Mouse (Mus musculus) 3134 (cell line): ENCODE data around the gene Cdkn1b.
A peak's percentile ranks its signal among the peaks of the same experiment; 100 is the strongest.

Experiments used
- DNase-seq: peaks from one replicate; pipeline ENCODE4 v3.0.0-alpha.2; 2011; ENCODE audit warnings: low spot score; ENCODE audit not compliant: insufficient read length; ENCODE audit errors: extremely low read depth

The Cdkn1b gene

DNA sequence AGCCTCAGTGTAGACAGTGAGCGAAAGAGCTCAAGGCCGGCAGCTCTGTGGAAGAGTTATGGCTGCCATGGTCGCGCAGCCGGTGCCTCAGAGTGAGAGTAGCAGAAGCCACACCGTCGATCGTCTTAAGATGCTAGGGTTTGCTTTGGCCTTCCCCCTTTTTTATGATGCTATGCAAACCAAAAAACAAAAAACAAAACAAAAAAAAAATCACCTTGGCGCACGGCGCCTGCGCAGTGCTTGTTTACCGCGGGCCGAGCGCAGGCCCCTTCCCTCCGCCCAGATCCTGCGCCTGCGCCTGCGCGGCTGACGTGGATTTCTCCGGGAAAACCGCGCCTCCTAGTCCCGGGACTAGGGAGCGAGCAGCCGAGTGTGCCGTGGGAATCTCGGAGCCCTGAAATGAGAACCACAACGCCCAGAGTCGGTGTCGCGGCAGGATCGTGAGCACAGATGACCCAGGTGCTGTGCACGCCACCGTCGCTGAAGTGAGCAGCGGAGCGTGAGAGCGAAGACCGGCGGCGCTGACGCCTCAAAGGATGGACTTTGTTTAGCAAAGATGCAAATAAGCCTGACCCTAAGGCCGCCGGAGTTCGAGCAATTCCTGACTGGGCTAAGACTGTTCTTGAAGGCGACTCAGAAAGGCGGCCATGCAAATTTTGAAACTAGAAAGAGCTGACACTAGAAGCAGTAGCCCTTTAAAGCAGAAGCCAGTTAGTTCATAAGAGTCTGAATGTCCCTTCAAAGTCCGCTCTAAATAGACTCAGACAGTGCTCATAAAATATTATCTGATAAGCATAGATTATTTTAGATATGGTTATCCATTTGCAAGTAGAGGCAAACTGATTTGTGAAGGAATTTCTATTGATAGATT is 21.9 kb upstream of the Cdkn1b start, which contains the start of gene Gpr19:
TSS of gene Gpr19 (minus strand) at position 484 of the 871 bp plus-strand sequence.
- DNase-seq: peak; percentile 98

DNA sequence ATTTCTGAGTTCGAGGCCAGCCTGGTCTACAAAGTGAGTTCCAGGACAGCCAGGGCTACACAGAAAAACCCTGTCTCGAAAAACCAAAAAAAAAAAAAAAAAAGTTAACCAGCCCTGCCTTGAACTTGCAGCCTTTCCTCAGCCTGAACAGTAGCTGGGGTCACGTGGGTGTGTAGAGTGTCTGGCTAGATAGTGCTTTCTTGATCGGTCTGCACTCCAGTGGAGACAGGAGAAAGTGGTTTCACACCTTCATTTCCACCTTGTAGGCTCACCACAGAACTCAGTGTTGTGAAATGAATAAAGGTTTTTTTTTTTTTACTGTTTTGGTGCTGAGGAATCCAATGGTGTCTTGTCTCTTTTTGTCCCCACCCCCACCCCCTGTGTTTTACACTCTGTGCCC is 16.8 kb upstream of the Cdkn1b start:
- DNase-seq: no peak

DNA sequence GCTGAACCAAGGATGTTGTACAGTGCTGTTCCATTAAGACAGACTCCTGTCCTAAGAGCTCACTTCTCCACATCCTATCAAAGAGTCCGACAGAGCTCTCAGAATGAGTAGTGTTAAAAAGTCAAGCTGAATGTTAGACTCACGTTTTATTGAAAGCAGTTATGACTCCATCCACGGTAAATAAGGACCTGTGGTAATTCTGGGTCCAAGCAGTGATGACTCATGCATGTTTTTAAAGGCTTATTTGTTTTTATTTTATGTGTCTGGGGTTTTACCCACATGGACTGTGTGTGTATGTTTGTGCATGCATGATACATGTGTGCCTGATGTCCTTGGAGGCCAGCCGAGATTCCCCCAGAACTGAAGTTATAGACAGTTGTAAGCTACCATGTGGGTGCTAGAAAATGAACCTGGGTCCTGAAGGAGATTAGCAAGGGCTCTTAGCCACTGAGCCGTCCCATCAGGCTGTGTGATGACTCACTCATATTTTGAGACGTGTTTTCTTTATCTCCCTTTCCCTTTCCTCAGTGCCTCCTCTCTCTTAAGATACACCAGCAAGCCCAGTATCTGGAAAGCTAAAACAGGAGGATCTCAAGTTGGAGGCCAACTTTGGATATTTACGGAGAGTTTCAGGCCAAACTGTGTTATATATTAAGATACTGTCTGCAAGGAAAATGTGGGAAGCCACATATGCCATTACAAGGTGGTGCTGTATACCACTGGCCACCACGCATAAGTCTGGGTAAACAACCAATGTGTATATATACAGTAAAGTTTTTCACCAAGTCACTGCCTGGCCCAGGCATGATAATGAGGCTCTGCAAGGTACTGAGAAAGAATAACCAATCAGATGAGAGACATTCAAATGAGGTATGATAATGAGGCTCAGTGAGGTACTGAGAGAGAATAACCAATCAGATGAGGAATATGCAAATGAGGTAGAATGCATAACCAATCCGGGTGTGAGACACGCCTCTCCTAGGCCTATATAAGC is 16.0 kb upstream of the Cdkn1b start:
- peak; percentile 59 for DNase-seq

DNA sequence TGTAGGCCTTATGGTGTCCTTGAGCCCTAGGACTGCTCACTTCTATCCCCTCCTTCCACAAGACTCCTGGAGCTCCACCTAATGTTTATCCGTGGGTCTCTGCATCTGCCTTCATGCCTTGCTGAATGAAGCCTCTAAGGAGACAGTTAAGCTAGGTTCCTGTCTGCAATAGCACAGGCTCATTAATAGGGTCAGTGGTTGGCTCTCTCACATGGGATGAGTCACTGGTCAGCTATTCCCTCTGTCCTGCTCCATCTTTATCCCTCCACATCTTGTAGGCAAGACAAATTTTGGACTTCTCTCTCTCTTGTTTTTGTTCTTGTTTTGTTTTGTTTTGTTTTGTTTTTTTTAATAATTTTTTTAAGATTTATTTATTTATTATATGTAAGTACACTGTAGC is 14.4 kb upstream of the Cdkn1b start:
- DNase-seq: no peak

DNA sequence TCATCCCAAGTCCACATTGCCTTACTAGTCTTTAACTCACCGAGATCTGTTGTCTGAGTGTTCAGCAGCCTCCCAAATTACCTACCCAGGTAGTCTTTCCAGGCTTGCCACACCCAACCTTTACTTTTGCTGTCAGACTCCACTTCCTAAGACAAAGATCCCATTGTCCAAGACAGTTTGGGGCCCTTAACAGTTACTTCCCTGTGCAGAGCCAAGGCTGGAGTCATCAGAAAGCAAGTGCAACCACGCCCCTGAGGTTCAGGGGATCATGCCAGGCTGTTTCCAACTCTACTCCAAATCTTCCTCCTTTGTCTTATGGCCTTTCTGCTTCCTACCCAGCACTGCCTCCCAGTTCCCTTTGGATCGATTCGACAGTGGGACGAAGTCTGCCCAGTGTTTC is 5.7 kb upstream of the Cdkn1b start:
- DNase-seq: no peak

DNA sequence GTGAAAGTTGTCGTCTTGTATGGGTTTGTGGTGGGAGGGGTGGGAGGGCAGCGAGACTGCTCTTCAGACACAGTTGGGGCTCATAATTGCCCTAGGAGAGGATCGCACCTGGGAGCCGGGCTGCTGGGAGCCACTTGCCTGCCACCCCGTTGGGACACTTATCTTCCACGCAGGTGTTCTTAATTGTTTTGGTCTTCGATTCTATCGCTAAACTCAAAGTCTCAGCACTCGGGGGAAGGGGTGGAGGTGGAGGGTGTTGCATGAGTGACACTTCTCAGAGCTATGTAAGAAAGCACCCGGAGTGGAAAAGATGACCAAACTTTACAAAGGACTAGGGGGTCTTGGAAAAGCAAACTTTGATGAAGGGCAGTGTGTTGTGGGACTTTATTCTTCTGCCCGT is 3.6 kb upstream of the Cdkn1b start:
- DNase-seq: peak; percentile 35

DNA sequence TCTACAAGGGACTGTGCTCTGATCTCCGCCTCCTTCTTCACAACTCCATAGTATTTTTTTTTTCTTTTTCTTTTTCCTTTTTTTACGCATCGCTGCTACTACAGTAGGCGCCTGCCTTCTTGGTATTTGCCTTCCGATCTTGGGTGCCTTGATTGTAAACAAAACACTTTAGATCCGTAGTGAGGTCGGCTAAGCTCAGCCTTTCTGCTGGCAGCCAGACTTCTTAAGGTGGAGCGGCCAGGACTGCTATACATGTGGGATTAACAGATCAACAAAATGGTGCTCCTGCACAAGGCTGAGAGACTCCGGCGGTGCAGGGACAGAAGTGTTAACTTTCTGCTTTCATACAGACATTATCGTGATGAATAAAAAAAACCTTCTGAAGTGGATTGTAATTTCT is 3.1 kb upstream of the Cdkn1b start:
- DNase-seq: no peak

DNA sequence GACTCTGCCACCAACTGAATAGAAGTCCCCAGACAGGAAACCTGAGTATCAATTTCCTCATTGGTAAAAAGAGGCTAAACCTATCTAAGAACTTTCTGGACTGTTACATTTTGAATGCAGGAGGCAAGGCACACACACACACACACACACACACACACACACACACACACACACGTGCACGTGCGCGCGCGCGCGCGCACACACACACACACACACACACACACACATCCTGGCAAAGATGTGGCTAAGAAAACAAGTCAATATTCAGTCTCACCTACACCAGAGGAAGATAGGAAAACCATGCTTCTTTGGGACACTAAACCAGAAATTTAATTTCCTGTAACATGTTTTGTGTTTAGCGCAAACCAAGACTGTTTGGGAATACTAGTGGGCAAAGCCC is 1.4 kb upstream of the Cdkn1b start:
- no peak for DNase-seq

DNA sequence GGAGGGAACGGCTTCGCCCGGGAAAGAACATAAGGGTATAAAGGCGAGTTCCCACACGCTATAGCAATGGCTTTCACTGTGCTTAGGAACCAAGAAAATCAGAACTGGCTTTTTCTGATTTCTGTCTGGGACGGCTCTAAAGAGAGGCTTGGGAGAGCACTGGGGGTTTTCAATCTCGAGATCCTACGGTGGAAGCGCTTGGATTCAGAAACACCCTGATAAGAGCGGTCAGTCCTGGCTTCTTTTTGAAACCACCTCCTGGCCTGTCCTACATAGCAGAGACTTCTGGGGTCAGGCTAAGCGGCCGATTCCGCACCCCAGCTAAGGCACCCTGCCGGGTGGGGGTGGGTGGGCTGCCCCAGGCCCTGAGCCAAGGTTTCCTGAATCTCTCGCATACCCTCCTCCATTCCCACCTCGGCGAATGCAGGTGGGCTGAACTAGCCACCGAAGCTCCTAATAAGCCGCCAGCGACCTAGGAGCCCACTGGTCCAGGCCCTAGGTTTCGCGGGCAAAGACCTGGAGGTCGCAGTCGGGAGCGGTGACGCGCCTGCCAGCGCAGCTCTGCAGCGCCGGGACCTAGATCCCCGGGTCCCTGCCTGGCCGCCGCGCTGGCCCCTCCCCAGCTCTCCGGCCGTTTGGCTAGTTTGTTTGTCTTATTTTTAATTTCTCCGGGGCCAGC is 551 bp upstream of the Cdkn1b start:
- no peak for DNase-seq

DNA sequence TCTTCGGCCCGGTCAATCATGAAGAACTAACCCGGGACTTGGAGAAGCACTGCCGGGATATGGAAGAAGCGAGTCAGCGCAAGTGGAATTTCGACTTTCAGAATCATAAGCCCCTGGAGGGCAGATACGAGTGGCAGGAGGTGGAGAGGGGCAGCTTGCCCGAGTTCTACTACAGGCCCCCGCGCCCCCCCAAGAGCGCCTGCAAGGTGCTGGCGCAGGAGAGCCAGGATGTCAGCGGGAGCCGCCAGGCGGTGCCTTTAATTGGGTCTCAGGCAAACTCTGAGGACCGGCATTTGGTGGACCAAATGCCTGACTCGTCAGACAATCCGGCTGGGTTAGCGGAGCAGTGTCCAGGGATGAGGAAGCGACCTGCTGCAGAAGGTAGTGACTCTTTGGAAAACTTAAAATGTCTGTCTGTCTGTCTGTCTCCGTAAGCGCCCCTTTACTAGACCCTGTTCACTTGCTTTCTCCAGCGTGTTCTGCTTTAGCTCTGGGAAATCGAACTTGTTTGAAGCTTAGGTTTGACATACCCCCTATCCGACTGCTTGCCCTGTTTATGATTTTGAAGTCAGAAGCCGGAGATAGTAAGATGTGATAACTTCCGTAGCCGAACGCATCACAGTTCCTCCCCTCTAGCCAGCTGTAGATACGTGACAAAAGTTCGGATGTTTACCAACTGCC is 953 bp downstream of the Cdkn1b start:
- DNase-seq: no peak

DNA sequence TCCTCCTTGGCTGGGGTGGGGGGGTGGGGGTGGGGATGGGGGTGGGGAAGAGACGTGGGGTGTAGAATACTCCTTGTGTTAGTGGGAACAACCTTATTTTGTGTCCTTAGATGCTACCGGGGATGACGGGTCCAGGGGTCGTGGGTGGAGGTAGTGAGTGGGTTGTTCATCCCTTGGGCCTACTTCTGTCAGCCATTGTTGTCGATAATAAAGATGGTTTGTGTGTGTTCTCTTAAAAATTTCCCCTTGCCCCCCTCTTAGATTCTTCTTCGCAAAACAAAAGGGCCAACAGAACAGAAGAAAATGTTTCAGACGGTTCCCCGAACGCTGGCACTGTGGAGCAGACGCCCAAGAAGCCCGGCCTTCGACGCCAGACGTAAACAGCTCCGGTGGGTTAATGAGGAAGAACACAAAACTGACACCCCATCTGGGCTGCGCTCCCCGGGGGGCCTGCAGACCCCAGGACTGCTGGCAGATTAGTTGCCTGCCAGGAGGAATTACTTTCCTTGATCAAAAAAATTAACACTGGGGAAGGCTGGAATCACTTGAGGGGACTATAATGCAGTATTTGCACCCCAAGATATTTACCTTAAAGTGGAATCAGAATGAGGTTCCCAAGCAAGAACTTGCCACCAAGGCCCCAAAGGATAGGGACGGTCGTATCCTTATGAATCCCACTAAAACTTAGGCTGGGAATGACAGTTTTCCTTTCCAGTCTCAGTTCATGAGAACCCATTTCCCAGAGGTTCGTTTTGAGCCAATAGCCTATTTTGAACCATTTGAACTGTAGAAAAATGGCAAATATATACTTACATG is 1.7 kb downstream of the Cdkn1b start:
- peak; percentile 53 for DNase-seq

DNA sequence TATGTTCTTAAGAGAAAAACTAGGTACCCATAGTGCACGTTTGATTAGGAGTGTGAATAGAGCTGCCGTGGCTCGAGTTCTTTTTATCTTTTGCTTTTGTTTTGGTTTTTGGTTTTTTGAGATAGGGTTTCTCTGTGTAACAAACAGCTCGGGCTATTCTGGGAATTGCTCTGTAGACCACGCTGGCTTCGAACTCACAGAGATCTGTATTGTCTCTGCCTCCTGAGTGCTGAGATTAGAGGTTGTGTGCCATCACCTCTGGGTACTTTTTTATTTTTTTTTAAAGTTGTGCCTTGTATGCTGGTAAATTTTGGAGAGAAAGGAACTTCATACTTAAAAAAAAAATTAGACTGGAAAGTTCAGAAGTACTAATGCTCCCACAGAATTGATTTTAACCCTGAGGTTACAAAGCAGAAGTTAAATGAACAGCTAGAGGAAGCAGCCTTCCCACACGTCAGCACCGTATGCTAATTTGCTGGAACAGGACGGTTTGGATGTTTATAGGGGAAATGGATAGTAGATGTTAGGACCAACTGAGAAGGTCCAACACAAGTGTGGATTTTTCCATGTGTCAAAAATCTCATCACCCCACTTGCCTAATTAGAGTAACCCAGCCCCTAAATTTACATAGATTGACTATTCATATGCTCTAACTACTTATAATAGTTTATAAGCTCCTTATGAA is 2.5 kb downstream of the Cdkn1b start:
- no peak for DNase-seq

DNA sequence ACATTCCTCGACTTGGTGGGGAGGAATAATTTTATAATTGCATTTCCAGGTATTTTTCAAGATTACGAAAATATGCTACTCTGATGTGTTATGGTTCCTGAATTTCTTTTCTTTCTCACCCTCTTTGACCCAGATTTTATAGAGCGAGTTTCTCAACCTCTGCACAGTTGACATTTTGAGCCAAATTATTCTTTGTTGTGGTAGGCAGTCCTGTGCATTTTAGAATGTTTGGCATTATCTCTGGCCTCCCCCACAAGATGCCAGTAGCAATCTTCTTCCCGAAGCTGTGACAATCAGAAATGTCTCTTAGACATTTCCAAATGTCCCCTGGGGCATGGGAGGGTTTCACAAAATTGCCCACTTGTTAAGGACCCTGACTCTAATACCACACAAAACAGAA is 3.5 kb downstream of the Cdkn1b start:
- DNase-seq: no peak

DNA sequence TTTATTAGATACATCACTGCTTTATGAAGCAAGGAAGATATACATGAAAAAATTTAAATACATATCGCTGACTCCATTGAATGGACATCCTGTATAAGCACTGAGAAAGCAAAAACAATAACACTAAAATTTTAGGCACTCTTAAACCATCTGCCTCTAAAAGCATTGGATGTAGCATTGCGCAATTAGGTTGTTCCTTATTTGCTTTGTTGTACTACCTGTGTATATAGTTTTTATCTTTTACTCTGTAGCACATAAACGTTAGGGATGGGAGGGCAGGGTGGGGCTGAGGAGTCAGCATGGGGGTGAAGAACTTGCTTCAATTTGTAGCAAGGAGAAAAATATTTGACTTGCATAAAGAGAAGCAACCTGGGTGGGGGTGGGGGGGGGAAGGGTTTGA is 4.1 kb downstream of the Cdkn1b start:
- no peak for DNase-seq

DNA sequence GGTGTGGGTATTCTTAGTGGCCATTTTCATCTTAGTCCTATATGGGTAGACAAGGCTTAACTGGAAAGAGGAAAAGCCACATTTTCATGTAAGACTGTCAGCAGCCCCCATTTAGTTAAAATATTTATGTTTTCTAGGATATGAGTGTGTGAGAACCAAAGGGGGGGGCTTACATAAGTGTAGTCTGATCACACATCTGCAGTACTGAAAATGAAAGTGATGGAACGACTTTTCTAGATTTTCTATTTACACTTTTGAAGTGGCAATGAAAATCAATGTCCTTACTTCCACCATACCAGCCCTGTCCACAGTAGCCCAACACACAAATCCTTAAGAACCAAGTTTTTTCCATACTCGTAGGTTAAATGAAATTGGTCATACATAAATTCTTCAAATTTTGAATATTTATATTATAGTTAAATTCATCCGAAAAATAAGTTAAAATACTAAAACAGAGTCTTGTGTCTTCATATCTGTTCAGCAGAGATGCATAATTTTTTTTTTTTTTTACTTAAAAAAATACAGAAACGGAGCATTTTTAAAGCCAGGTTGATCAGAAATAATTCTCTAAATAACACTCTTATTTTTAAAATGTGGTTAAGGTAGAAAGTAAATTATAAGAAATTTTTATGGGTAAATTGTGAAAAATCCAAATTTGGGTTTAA is 5.6 kb downstream of the Cdkn1b start:
- DNase-seq: no peak

DNA sequence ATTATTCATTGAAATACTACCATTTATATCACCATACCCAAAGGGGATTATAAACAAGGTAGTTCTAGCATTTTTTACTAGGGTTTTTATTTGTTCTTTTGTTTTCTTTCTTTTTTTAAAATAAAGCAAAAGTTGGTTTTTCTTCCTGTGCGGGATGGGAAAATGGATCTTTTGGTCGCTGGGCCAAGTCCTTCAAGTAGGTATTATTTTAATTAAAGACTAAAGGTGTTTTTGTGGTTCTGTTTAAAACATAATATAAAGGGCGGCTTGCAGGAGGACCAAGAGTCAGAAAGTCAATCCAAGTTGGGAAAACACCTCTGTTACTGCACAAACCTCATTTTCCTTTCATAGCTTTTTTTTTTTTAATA is 6.1 kb downstream of the Cdkn1b start:
- DNase-seq: no peak

DNA sequence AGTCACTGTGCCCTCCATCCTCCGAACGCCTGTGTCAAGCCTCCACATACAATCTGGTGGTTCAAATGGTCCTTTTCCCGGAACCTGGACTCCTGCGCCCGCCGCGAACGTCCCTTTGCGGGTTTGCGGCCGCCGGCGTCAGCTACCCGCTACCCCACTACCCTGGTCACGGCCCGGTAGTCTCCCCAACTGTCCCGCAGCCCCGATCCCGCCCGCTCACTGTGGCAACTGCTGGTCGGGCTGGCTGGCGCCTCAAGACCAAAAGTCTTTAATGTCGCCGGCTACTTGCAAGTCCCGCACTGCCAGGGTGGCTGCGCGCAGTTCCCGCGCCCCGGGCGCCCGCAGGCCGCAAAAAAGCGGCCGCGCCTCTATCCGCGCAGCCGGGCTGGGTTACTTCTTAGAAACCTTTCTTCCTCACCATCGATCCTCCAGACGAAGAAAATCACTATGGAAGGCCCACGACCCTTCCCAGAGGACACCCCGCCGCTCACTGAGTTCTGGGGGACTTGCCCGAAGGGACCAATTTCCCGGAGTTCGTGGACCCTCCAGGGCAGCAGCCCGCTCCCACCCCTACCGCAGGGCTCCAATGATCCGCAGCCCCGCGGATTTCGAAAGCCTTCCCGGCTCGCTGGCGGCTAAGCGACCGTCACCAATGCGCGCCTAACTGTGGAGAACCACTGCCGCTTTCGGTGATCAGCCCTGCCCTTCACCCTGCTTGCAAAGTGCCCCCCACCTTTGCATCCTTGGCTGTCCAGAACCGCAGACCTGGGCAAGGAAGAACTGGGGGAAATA is 6.8 kb downstream of the Cdkn1b start:
- peak; percentile 94 for DNase-seq

DNA sequence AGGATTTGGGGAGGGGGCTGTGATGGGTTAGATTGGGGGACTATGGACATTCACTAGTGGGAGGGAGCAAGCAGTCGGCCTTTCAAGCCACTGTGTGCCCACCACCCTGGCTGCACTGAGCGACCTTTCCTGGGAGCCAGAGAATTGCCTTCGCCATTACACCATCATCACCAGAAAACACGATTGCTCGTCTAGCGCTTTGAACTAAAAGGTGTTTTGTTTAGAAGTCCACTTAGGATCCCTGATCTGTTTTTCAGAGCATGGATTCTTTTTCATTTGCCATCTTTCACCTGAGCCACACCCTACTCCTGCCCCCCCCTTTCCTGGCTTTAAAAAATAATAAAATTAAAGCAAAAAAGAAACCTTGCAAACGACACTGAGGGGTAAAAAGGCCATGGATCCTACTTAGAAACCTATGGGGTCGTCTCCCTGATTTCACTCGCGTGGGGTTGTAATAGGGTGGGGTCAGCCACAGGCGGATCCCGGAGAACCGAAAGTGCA is 7.4 kb downstream of the Cdkn1b start:
- no peak for DNase-seq
